Mouse (Mus musculus): ENCODE data around the gene Arcn1.

- TF ChIP-seq CTCF (conservative IDR thresholded peaks at IDR 0.05; ENCODE audit: insufficient read depth, insufficient read length, low read depth, low read length) (no peak), POLR2A (IDR thresholded peaks at IDR 0.05; ENCODE audit: low read depth, low read length) (no peak)
Observed at GRCm38 (mm10) chr9:44710213-44710612, 57.4 kb downstream of the Arcn1 start.
